Mouse (Mus musculus): Measurements from ENCODE around the gene Gm20388. TPM values are rescaled to one million over a fixed set of nuclear protein-coding genes. Genes with fewer than 3 reads are reported as not detected.
A peak's percentile ranks its signal among the peaks of the same experiment; 100 is the strongest.

Gene Gm20388
- total RNA-seq, 1 experiment from 2014 or later = 18.4 TPM

GRCm38 (mm10) chr8:122359111-122359775, 2448.6 kb downstream of the Gm20388 start:
- no peak for ATAC-seq (replicated peaks in 1 of 2; ENCODE audit: insufficient read depth in 1 of 2, low FRiP score in 2 of 2, low TSS enrichment in 1 of 2, low read depth in 1 of 2, poor library complexity in 2 of 2, severe bottlenecking in 2 of 2)

GRCm38 (mm10) chr8:122360696-122361416, 2450.2 kb downstream of the Gm20388 start, which contains the start of gene Trhr2:
TSS of gene Trhr2 (minus strand) at chr8:122360746.
- no peak for ATAC-seq (replicated peaks in 1 of 2; ENCODE audit: insufficient read depth in 1 of 2, low FRiP score in 2 of 2, low TSS enrichment in 1 of 2, low read depth in 1 of 2, poor library complexity in 2 of 2, severe bottlenecking in 2 of 2)

- ATAC-seq (replicated peaks in 1 of 2; ENCODE audit: insufficient read depth in 1 of 2, low FRiP score in 2 of 2, low TSS enrichment in 1 of 2, low read depth in 1 of 2, poor library complexity in 2 of 2, severe bottlenecking in 2 of 2) = no peak
Observed at GRCm38 (mm10) chr8:122362271-122362670, 2451.6 kb downstream of the Gm20388 start.

GRCm38 (mm10) chr8:122362967-122363366, 2452.3 kb downstream of the Gm20388 start:
- no peak for ATAC-seq (replicated peaks in 1 of 2; ENCODE audit: insufficient read depth in 1 of 2, low FRiP score in 2 of 2, low TSS enrichment in 1 of 2, low read depth in 1 of 2, poor library complexity in 2 of 2, severe bottlenecking in 2 of 2)

- ATAC-seq (replicated peaks in 1 of 2; ENCODE audit: insufficient read depth in 1 of 2, low FRiP score in 2 of 2, low TSS enrichment in 1 of 2, low read depth in 1 of 2, poor library complexity in 2 of 2, severe bottlenecking in 2 of 2) = no peak
Observed at GRCm38 (mm10) chr8:122368494-122368893, 2457.9 kb downstream of the Gm20388 start.

GRCm38 (mm10) chr8:122369665-122370064, 2459.0 kb downstream of the Gm20388 start:
- peak; percentile 78 to 81 for ATAC-seq (replicated peaks in 1 of 2; ENCODE audit: insufficient read depth in 1 of 2, low FRiP score in 2 of 2, low TSS enrichment in 1 of 2, low read depth in 1 of 2, poor library complexity in 2 of 2, severe bottlenecking in 2 of 2)

- no peak for ATAC-seq (replicated peaks in 1 of 2; ENCODE audit: insufficient read depth in 1 of 2, low FRiP score in 2 of 2, low TSS enrichment in 1 of 2, low read depth in 1 of 2, poor library complexity in 2 of 2, severe bottlenecking in 2 of 2)
Observed at GRCm38 (mm10) chr8:122371706-122372105, 2461.1 kb downstream of the Gm20388 start.

- ATAC-seq (replicated peaks in 1 of 2; ENCODE audit: insufficient read depth in 1 of 2, low FRiP score in 2 of 2, low TSS enrichment in 1 of 2, low read depth in 1 of 2, poor library complexity in 2 of 2, severe bottlenecking in 2 of 2) = no peak
Observed at GRCm38 (mm10) chr8:122375320-122375719, 2464.7 kb downstream of the Gm20388 start.

- ATAC-seq (replicated peaks in 1 of 2; ENCODE audit: insufficient read depth in 1 of 2, low FRiP score in 2 of 2, low TSS enrichment in 1 of 2, low read depth in 1 of 2, poor library complexity in 2 of 2, severe bottlenecking in 2 of 2) = no peak
Observed at GRCm38 (mm10) chr8:122375751-122376364, 2465.2 kb downstream of the Gm20388 start.

GRCm38 (mm10) chr8:122376365-122377231, 2466.0 kb downstream of the Gm20388 start, which contains the start of gene Zc3h18:
TSS of gene Zc3h18 (plus strand) at chr8:122376609.
- peak; percentile 93 to 95 for ATAC-seq (replicated peaks in 1 of 2; ENCODE audit: insufficient read depth in 1 of 2, low FRiP score in 2 of 2, low TSS enrichment in 1 of 2, low read depth in 1 of 2, poor library complexity in 2 of 2, severe bottlenecking in 2 of 2)

- no peak for ATAC-seq (replicated peaks in 1 of 2; ENCODE audit: insufficient read depth in 1 of 2, low FRiP score in 2 of 2, low TSS enrichment in 1 of 2, low read depth in 1 of 2, poor library complexity in 2 of 2, severe bottlenecking in 2 of 2)
Observed at GRCm38 (mm10) chr8:122383039-122383438, 2472.4 kb downstream of the Gm20388 start.

GRCm38 (mm10) chr8:122389357-122389756, 2478.7 kb downstream of the Gm20388 start:
- ATAC-seq (replicated peaks in 1 of 2; ENCODE audit: insufficient read depth in 1 of 2, low FRiP score in 2 of 2, low TSS enrichment in 1 of 2, low read depth in 1 of 2, poor library complexity in 2 of 2, severe bottlenecking in 2 of 2) = no peak

GRCm38 (mm10) chr8:122390758-122391157, 2480.1 kb downstream of the Gm20388 start:
- ATAC-seq (replicated peaks in 1 of 2; ENCODE audit: insufficient read depth in 1 of 2, low FRiP score in 2 of 2, low TSS enrichment in 1 of 2, low read depth in 1 of 2, poor library complexity in 2 of 2, severe bottlenecking in 2 of 2) = no peak

GRCm38 (mm10) chr8:122393717-122394116, 2483.1 kb downstream of the Gm20388 start:
- ATAC-seq (replicated peaks in 1 of 2; ENCODE audit: insufficient read depth in 1 of 2, low FRiP score in 2 of 2, low TSS enrichment in 1 of 2, low read depth in 1 of 2, poor library complexity in 2 of 2, severe bottlenecking in 2 of 2) = no peak

- no peak for ATAC-seq (replicated peaks in 1 of 2; ENCODE audit: insufficient read depth in 1 of 2, low FRiP score in 2 of 2, low TSS enrichment in 1 of 2, low read depth in 1 of 2, poor library complexity in 2 of 2, severe bottlenecking in 2 of 2)
Observed at GRCm38 (mm10) chr8:122395291-122395690, 2484.7 kb downstream of the Gm20388 start.

GRCm38 (mm10) chr8:122398186-122398585, 2487.5 kb downstream of the Gm20388 start:
- ATAC-seq (replicated peaks in 1 of 2; ENCODE audit: insufficient read depth in 1 of 2, low FRiP score in 2 of 2, low TSS enrichment in 1 of 2, low read depth in 1 of 2, poor library complexity in 2 of 2, severe bottlenecking in 2 of 2) = no peak

- ATAC-seq (replicated peaks in 1 of 2; ENCODE audit: insufficient read depth in 1 of 2, low FRiP score in 2 of 2, low TSS enrichment in 1 of 2, low read depth in 1 of 2, poor library complexity in 2 of 2, severe bottlenecking in 2 of 2) = no peak
Observed at GRCm38 (mm10) chr8:122405146-122405805, 2494.6 kb downstream of the Gm20388 start.
